Mouse (Mus musculus) stomach, postnatal 0 days (tissue): ENCODE results near the gene 6430531B16Rik.

Experiments used
- CTCF ChIP-seq: IDR thresholded peaks from 2 replicates; pipeline ENCODE4 v1.5.1; 2016; ENCODE audit warnings: antibody characterized with exemption, low read depth, mild to moderate bottlenecking, moderate library complexity
- EP300 ChIP-seq: optimal IDR thresholded peaks from 2 replicates; pipeline ENCODE3; 2016; ENCODE audit warnings: antibody characterized with exemption

GRCm38 (mm10) chr7:139940476-139941209, 37.9 kb downstream of the 6430531B16Rik start:
- TF ChIP-seq EP300 (no peak), CTCF (no peak)
